Mouse (Mus musculus) lung, postnatal 10 days (tissue): ENCODE measurements around the gene AB124611.
"Not testable (repeated sequence)": the region's sequence is repeated elsewhere in the genome, so short reads cannot be mapped to it uniquely, and the experiment has no call there.

Experiments
- DNase-seq: peaks from one replicate; pipeline ENCODE4 v3.0.0; 2021

AB124611 gene

GRCm38 (mm10) chr9:21525937-21526633 lies at the start of gene AB124611:
TSS of gene AB124611 (plus strand) at chr9:21526176.
- DNase-seq = no peak

GRCm38 (mm10) chr9:21477707-21478106 lies 48.3 kb upstream of the AB124611 start:
- DNase-seq = no peak

- no peak for DNase-seq
These were observed 41.9 kb upstream of the AB124611 start for GRCm38 (mm10) chr9:21484065-21484464.

GRCm38 (mm10) chr9:21488246-21488645 lies 37.7 kb upstream of the AB124611 start:
- DNase-seq = not testable (repeated sequence)

GRCm38 (mm10) chr9:21490696-21491095 lies 35.3 kb upstream of the AB124611 start:
- no peak for DNase-seq

- DNase-seq = no peak
These were observed 32.1 kb upstream of the AB124611 start for GRCm38 (mm10) chr9:21493907-21494306.

- DNase-seq = no peak
These were observed 31.2 kb upstream of the AB124611 start for GRCm38 (mm10) chr9:21494726-21495125.

- DNase-seq = peak; percentile 45
These were observed 29.5 kb upstream of the AB124611 start for GRCm38 (mm10) chr9:21496308-21497049.

GRCm38 (mm10) chr9:21497050-21497542 lies 28.9 kb upstream of the AB124611 start:
- no peak for DNase-seq

GRCm38 (mm10) chr9:21497664-21498063 lies 28.3 kb upstream of the AB124611 start:
- DNase-seq = no peak

GRCm38 (mm10) chr9:21498284-21498902 lies 27.6 kb upstream of the AB124611 start:
- DNase-seq = no peak

- DNase-seq = no peak
These were observed 22.6 kb upstream of the AB124611 start for GRCm38 (mm10) chr9:21503352-21503751.

GRCm38 (mm10) chr9:21505767-21506166 lies 20.2 kb upstream of the AB124611 start:
- no peak for DNase-seq

GRCm38 (mm10) chr9:21507753-21508430 lies 18.1 kb upstream of the AB124611 start:
- DNase-seq = no peak

GRCm38 (mm10) chr9:21508871-21509404 lies 17.0 kb upstream of the AB124611 start:
- no peak for DNase-seq

GRCm38 (mm10) chr9:21509772-21510688 lies 15.9 kb upstream of the AB124611 start, which contains the start of gene Tmed1:
TSS of gene Tmed1 (minus strand) at chr9:21510252.
- DNase-seq = peak; percentile 97

GRCm38 (mm10) chr9:21510689-21511015 lies 15.3 kb upstream of the AB124611 start:
- DNase-seq = no peak

- DNase-seq = no peak
These were observed 14.9 kb upstream of the AB124611 start for GRCm38 (mm10) chr9:21511052-21511451.

- DNase-seq = no peak
These were observed 12.5 kb upstream of the AB124611 start for GRCm38 (mm10) chr9:21513466-21513865.

- no peak for DNase-seq
These were observed 8.0 kb upstream of the AB124611 start for GRCm38 (mm10) chr9:21517947-21518495.

GRCm38 (mm10) chr9:21518690-21519089 lies 7.3 kb upstream of the AB124611 start:
- not testable (repeated sequence) for DNase-seq
